Mouse (Mus musculus) E14TG2a.4 (cell line): Measurements from ENCODE around the gene Rex1bd.

Experiments
- H3K27me3 ChIP-seq: 2 replicates; pipeline ENCODE4 v1.6.1; 2014; ENCODE audit warnings: low read length, control low read depth; ENCODE audit not compliant: insufficient read depth
- H3K36me3 ChIP-seq: 2 replicates; pipeline ENCODE4 v1.6.1; 2014; ENCODE audit warnings: low read length, control low read depth; ENCODE audit not compliant: insufficient read depth
- H3K4me1 ChIP-seq: replicated peaks from 2 replicates; pipeline ENCODE4 v1.6.1; 2014; ENCODE audit warnings: low read depth, low read length, control low read depth
- H3K4me3 ChIP-seq: replicated peaks from 2 replicates; pipeline ENCODE4 v1.5.1; 2014; ENCODE audit warnings: mild to moderate bottlenecking, low read length
- H3K9me3 ChIP-seq: 2 replicates; pipeline ENCODE4 v1.6.1; 2014; ENCODE audit warnings: low read length, control low read depth
- CTCF ChIP-seq: conservative IDR thresholded peaks from 2 replicates; pipeline ENCODE4 v1.5.1; 2014; ENCODE audit warnings: low read length
- NANOG ChIP-seq: IDR thresholded peaks from 2 replicates; pipeline ENCODE4 v1.6.1; 2014; ENCODE audit warnings: borderline replicate concordance, low read length, mixed read lengths
- POU5F1 ChIP-seq: IDR thresholded peaks from 2 replicates; pipeline ENCODE4 v1.6.1; 2014; ENCODE audit warnings: low read length, borderline replicate concordance

Gene Rex1bd

GRCm38 (mm10) chr8:70468733-70469132 lies 37.8 kb downstream of the Rex1bd start:
- Histone ChIP-seq H3K36me3 (peaks cover 50% of the 10 kb centered on the region), H3K9me3 (no peaks in the 10 kb centered on the region)

GRCm38 (mm10) chr8:70467907-70468306 lies 38.6 kb downstream of the Rex1bd start:
- Histone ChIP-seq H3K4me1 (peaks cover 44% of the 10 kb centered on the region), H3K4me3 (no peak overlapping the region), H3K36me3 (peaks cover 50% of the 10 kb centered on the region), H3K9me3 (no peaks in the 10 kb centered on the region), H3K27me3 (no peaks in the 10 kb centered on the region)
- TF ChIP-seq CTCF = no peak
- TF ChIP-seq NANOG = no peak
- TF ChIP-seq POU5F1 = no peak

More at GRCm38 (mm10) chr8:70468733-70469132, 37.8 kb downstream of the Rex1bd start:
- Histone ChIP-seq H3K27me3 (no peaks in the 10 kb centered on the region), H3K4me1 (peaks cover 44% of the 10 kb centered on the region), H3K4me3 (no peak overlapping the region)
- TF ChIP-seq POU5F1 (no peak), NANOG (no peak), CTCF (no peak)

- Histone ChIP-seq H3K36me3 (peaks cover 50% of the 10 kb centered on the region), H3K4me3 (peak overlapping the region; percentile 35; the same call in 1 of the 2 replicates), H3K9me3 (no peaks in the 10 kb centered on the region), H3K4me1 (peaks cover 39% of the 10 kb centered on the region), H3K27me3 (no peaks in the 10 kb centered on the region)
- TF ChIP-seq CTCF (no peak), POU5F1 (no peak), NANOG (no peak)
Measured at GRCm38 (mm10) chr8:70467229-70467725, 39.3 kb downstream of the Rex1bd start.

- H3K27me3 ChIP-seq = no peaks in the 10 kb centered on the region
- H3K9me3 ChIP-seq = no peaks in the 10 kb centered on the region
- peak overlapping the region; percentile 35; the same call in 1 of the 2 replicates for H3K4me3 ChIP-seq
- peaks cover 43% of the 10 kb centered on the region for H3K4me1 ChIP-seq
- TF ChIP-seq POU5F1 (no peak), NANOG (no peak), CTCF (no peak)
- peaks cover 50% of the 10 kb centered on the region for H3K36me3 ChIP-seq
Measured at GRCm38 (mm10) chr8:70466771-70467170, 39.8 kb downstream of the Rex1bd start.

GRCm38 (mm10) chr8:70466305-70466704 lies 40.2 kb downstream of the Rex1bd start:
- TF ChIP-seq CTCF (no peak), POU5F1 (no peak), NANOG (no peak)

GRCm38 (mm10) chr8:70465701-70466100 lies 40.9 kb downstream of the Rex1bd start:
- TF ChIP-seq NANOG = no peak
- TF ChIP-seq POU5F1 = no peak
- TF ChIP-seq CTCF = no peak
- H3K4me1 ChIP-seq = peaks cover 43% of the 10 kb centered on the region
- no peak overlapping the region for H3K4me3 ChIP-seq
- no peaks in the 10 kb centered on the region for H3K27me3 ChIP-seq
- H3K36me3 ChIP-seq = peaks cover 49% of the 10 kb centered on the region
- no peaks in the 10 kb centered on the region for H3K9me3 ChIP-seq

More at GRCm38 (mm10) chr8:70466305-70466704, 40.2 kb downstream of the Rex1bd start:
- Histone ChIP-seq H3K36me3 (peaks cover 50% of the 10 kb centered on the region), H3K4me3 (0 out of 2 replicates have a peak overlapping the region, but pooled peaks have one; percentile 35), H3K9me3 (no peaks in the 10 kb centered on the region), H3K27me3 (no peaks in the 10 kb centered on the region), H3K4me1 (peaks cover 43% of the 10 kb centered on the region)

GRCm38 (mm10) chr8:70464162-70464561 lies 42.4 kb downstream of the Rex1bd start:
- Histone ChIP-seq H3K4me1 (peaks cover 29% of the 10 kb centered on the region), H3K9me3 (0 out of 2 replicates have a peak, but pooled peaks cover 3% of the 10 kb centered on the region), H3K4me3 (no peak overlapping the region), H3K27me3 (no peaks in the 10 kb centered on the region), H3K36me3 (peaks cover 34% of the 10 kb centered on the region)
- TF ChIP-seq NANOG (no peak), POU5F1 (no peak), CTCF (no peak)

- Histone ChIP-seq H3K4me3 (no peak overlapping the region), H3K4me1 (peaks cover 29% of the 10 kb centered on the region), H3K36me3 (peaks cover 29% of the 10 kb centered on the region), H3K27me3 (no peaks in the 10 kb centered on the region), H3K9me3 (0 out of 2 replicates have a peak, but pooled peaks cover 3% of the 10 kb centered on the region)
- TF ChIP-seq CTCF (no peak), NANOG (no peak), POU5F1 (no peak)
Measured at GRCm38 (mm10) chr8:70463306-70463705, 43.2 kb downstream of the Rex1bd start.

GRCm38 (mm10) chr8:70462516-70462813 lies 44.1 kb downstream of the Rex1bd start:
- TF ChIP-seq CTCF (no peak), POU5F1 (no peak), NANOG (no peak)

More at GRCm38 (mm10) chr8:70462516-70462813, 44.1 kb downstream of the Rex1bd start:
- no peaks in the 10 kb centered on the region for H3K27me3 ChIP-seq
- H3K4me3 ChIP-seq = no peak overlapping the region
- H3K4me1 ChIP-seq = peaks cover 21% of the 10 kb centered on the region
- 0 out of 2 replicates have a peak, but pooled peaks cover 3% of the 10 kb centered on the region for H3K9me3 ChIP-seq
- peaks cover 24% of the 10 kb centered on the region for H3K36me3 ChIP-seq
